Mouse (Mus musculus): ENCODE measurements around the gene Mt2.

The Mt2 gene

DNA sequence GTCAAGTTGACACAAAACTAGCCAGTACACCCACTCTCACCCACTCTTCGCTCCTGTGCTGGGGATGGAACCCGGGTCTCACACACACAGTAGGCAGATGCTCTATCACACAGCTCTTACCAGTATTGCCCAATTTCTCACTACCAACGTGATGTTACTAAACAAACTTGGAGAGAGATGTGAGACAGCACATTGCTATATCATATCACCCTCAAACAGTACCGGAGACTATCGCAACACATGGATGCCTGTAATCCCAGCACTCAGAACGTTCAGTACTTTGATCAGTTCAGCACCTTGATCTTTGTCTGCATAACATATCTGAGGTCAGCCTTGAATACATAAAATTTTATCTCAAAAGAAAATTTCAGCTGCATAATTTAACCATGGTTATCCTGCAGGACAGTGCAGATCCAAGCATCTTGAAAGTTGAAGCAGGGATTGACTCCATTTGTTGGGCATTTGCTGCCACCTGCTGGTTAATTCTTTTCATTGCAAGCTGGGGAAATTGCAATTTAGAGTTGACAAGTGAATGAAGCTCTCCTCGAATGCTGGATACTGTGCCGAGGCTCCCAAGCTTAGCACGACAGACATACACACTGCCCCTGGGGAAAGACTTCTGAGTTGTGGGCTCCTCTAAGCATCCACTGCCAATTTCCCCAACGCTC lies 26.9 kb downstream of the Mt2 start:
- DNase-seq (ENCODE audit: low spot score): no peak

- DNase-seq (ENCODE audit: low spot score): no peak
These were observed 31.6 kb downstream of the Mt2 start for GRCm38 (mm10) chr8:94204043-94204442.

- DNase-seq (ENCODE audit: low spot score): peak; percentile 46
These were observed 33.3 kb downstream of the Mt2 start for GRCm38 (mm10) chr8:94205736-94206135.

- no peak for DNase-seq (ENCODE audit: low spot score)
These were observed 33.8 kb downstream of the Mt2 start for GRCm38 (mm10) chr8:94206256-94206655.

GRCm38 (mm10) chr8:94207491-94207890 lies 35.0 kb downstream of the Mt2 start:
- no peak for DNase-seq (ENCODE audit: low spot score)

DNA sequence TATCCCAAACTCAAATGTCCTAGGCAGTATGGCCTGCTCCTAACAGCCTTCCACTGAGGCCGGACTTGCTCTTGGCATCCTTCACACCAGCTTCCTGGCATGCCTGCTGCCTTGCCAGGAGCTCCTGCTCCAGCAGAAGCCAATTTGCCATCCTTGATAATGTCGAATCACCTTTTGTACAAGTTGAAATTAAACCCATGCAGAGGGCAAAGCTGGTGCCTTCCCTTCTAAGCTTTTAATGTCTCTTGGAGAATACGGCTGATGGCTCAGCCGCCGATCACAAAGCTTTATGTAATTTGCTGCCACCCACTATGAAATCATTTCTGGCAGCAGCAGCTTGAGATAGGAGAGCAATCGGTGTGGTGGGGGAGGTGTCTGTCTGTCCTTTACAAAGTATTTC lies 37.2 kb downstream of the Mt2 start:
- DNase-seq (ENCODE audit: low spot score): no peak

DNA sequence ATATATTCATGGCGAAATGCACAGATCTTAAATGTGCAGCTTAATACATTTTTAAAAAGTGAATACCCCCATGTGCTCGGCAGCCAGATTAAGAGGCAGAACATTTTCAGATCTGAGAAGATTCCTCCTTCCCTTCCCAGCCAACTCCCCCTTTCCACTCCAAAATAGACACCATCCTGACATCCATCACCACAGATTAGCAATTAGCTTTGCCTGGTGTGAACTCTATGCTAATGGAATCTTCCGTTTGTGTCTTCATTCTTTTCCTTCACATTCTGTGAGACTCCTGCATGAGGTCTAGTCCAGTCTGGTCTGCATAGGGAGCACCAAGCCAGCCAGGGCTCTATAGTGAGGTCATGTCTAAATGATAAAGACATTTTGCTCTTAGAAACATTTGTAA lies 37.8 kb downstream of the Mt2 start:
- no peak for DNase-seq (ENCODE audit: low spot score)

GRCm38 (mm10) chr8:94213819-94214218 lies 41.4 kb downstream of the Mt2 start:
- DNase-seq (ENCODE audit: low spot score): no peak

DNA sequence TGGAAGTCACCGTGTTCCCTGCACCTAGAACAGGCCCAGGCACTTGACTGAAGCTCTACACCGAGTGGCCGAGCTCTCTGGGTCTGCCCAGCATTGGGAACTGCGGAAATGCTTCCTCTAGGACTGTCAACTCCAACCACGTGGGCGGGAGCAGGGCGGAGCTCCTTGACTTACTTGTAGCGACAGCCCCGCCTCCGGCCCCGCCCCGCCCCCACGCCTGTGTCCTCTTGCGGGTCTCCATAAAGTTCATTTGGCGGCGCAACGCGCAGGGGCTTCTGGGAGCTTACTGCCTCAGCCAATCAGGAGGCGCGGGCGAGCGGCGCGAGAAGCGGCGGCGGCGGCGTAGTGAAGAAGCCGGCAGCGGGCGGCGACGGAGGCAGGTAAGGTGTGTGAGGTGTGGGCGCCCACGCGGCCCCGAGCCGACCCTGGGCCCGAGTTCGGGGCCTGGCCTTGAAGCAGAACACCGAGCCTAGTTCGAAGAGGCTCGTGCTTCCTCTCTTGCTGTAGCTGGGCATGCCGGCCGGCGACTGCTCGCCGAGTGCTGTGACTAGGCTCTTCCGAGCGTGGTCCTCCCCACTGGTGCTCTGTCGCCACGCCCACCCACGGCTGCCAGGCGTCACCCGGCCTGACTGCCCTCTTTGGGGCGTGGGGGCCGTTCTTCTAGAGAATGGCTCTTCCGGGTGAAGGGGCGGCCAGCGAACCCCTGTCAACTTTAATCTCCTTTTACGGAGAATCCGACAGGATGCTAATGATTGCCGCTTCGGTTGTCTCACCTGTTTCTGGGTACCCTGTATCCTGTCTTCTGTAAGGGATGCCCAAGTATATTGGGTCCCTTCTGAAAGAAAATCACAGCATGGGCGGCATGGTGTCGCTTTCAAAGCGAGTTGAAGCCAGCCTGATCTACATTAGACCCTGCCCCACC lies 42.0 kb downstream of the Mt2 start, which contains the start of gene Nup93:
Nup93 (plus strand) TSS at position 313 of the 922 bp plus-strand sequence.
- DNase-seq (ENCODE audit: low spot score): peak; percentile 97
